Mouse (Mus musculus): ENCODE data around the gene Uqcrc2. TPM values are rescaled to one million over a fixed set of nuclear protein-coding genes. Genes with fewer than 3 reads are reported as not detected.

Gene Uqcrc2
- polyA plus RNA-seq, 1 experiment from 2014 or later, result 267 TPM

- TF ChIP-seq CTCF (IDR thresholded peaks at IDR 0.05; ENCODE audit: low read depth), result no peak
- no peaks in the 10 kb centered on the region for H3K9me3 ChIP-seq (ENCODE audit: control insufficient read depth)
- WGBS, result 72% methylated on average over 1 of the region's 1 CpGs
- H3K4me1 ChIP-seq (replicated peaks; ENCODE audit: control insufficient read depth, insufficient read depth, low read length), result no peaks in the 10 kb centered on the region
- ATAC-seq, result no peak
- no peak overlapping the region for H3K27ac ChIP-seq (ENCODE audit: low read depth, low read length)
- H3K4me3 ChIP-seq (ENCODE audit: low read depth, low read length), result no peak overlapping the region
- 0 out of 2 replicates have a peak, but pooled peaks cover 3% of the 10 kb centered on the region for H3K36me3 ChIP-seq (ENCODE audit: control insufficient read depth, insufficient read depth)
- H3K4me2 ChIP-seq (replicated peaks; ENCODE audit: low read depth), result no peak overlapping the region
- H3K9ac ChIP-seq (ENCODE audit: low read depth, low read length), result no peak overlapping the region
- no peaks in the 10 kb centered on the region for H3K27me3 ChIP-seq (replicated peaks; ENCODE audit: control insufficient read depth, insufficient read depth, low read length)
Observed at GRCm38 (mm10) chr7:120695641-120696040, 60.7 kb downstream of the Uqcrc2 start.

- no peak for TF ChIP-seq CTCF (IDR thresholded peaks at IDR 0.05; ENCODE audit: low read depth)
- no peak overlapping the region for H3K4me2 ChIP-seq (replicated peaks; ENCODE audit: low read depth)
Observed at GRCm38 (mm10) chr7:120696331-120696730, 61.4 kb downstream of the Uqcrc2 start.

GRCm38 (mm10) chr7:120699586-120699985, 64.6 kb downstream of the Uqcrc2 start:
- WGBS, result 81% methylated on average over 6 of the region's 6 CpGs
- Histone ChIP-seq H3K36me3 (ENCODE audit: control insufficient read depth, insufficient read depth) (no peaks in the 10 kb centered on the region), H3K4me1 (replicated peaks; ENCODE audit: control insufficient read depth, insufficient read depth, low read length) (no peaks in the 10 kb centered on the region), H3K4me2 (replicated peaks; ENCODE audit: low read depth) (no peak overlapping the region), H3K27ac (ENCODE audit: low read depth, low read length) (no peak overlapping the region), H3K27me3 (replicated peaks; ENCODE audit: control insufficient read depth, insufficient read depth, low read length) (no peaks in the 10 kb centered on the region), H3K4me3 (ENCODE audit: low read depth, low read length) (no peak overlapping the region), H3K9ac (ENCODE audit: low read depth, low read length) (no peak overlapping the region), H3K9me3 (ENCODE audit: control insufficient read depth) (no peaks in the 10 kb centered on the region)
- ATAC-seq, result no peak
- no peak for TF ChIP-seq CTCF (IDR thresholded peaks at IDR 0.05; ENCODE audit: low read depth)

More at GRCm38 (mm10) chr7:120696331-120696730, 61.4 kb downstream of the Uqcrc2 start:
- Histone ChIP-seq H3K4me3 (ENCODE audit: low read depth, low read length) (no peak overlapping the region), H3K27ac (ENCODE audit: low read depth, low read length) (no peak overlapping the region), H3K9ac (ENCODE audit: low read depth, low read length) (no peak overlapping the region), H3K9me3 (ENCODE audit: control insufficient read depth) (no peaks in the 10 kb centered on the region), H3K36me3 (ENCODE audit: control insufficient read depth, insufficient read depth) (0 out of 2 replicates have a peak, but pooled peaks cover 3% of the 10 kb centered on the region), H3K4me1 (replicated peaks; ENCODE audit: control insufficient read depth, insufficient read depth, low read length) (no peaks in the 10 kb centered on the region), H3K27me3 (replicated peaks; ENCODE audit: control insufficient read depth, insufficient read depth, low read length) (no peaks in the 10 kb centered on the region)
- WGBS, result 98% methylated on average over 2 of the region's 2 CpGs
- ATAC-seq, result no peak

- no peaks in the 10 kb centered on the region for H3K4me1 ChIP-seq (replicated peaks; ENCODE audit: control insufficient read depth, insufficient read depth, low read length)
- no peaks in the 10 kb centered on the region for H3K27me3 ChIP-seq (replicated peaks; ENCODE audit: control insufficient read depth, insufficient read depth, low read length)
- no peak overlapping the region for H3K9ac ChIP-seq (ENCODE audit: low read depth, low read length)
- no peaks in the 10 kb centered on the region for H3K9me3 ChIP-seq (ENCODE audit: control insufficient read depth)
- no peaks in the 10 kb centered on the region for H3K36me3 ChIP-seq (ENCODE audit: control insufficient read depth, insufficient read depth)
- no peak overlapping the region for H3K27ac ChIP-seq (ENCODE audit: low read depth, low read length)
- no peak for TF ChIP-seq CTCF (IDR thresholded peaks at IDR 0.05; ENCODE audit: low read depth)
- WGBS, result 62% methylated on average over 3 of the region's 3 CpGs
- no peak for ATAC-seq
- no peak overlapping the region for H3K4me2 ChIP-seq (replicated peaks; ENCODE audit: low read depth)
- H3K4me3 ChIP-seq (ENCODE audit: low read depth, low read length), result no peak overlapping the region
Observed at GRCm38 (mm10) chr7:120703888-120704287, 68.9 kb downstream of the Uqcrc2 start.

Other genes starting within 250 kb of the Uqcrc2 start
- gene Abca16, start 225.5 kb upstream of the Uqcrc2 start, polyA plus RNA-seq (2015; fragmentation: Nextera tagmentation; extraction: Ambion mirVana), result not detected in 2 replicates
- gene Pdzd9, start 35.2 kb downstream of the Uqcrc2 start, polyA plus RNA-seq (2015; fragmentation: Nextera tagmentation; extraction: Ambion mirVana), result 0.33 and 0.68 TPM in 2 replicates
- gene Mosmo, start 42.4 kb downstream of the Uqcrc2 start, polyA plus RNA-seq (2015; fragmentation: Nextera tagmentation; extraction: Ambion mirVana), result 7.0 and 7.4 TPM in 2 replicates
- gene Vwa3a, start 104.1 kb downstream of the Uqcrc2 start, polyA plus RNA-seq (2015; fragmentation: Nextera tagmentation; extraction: Ambion mirVana), result 0.25 and 0.33 TPM in 2 replicates
- not detected in 2 replicates for gene Gm5737, start 177.2 kb downstream of the Uqcrc2 start, polyA plus RNA-seq (2015; fragmentation: Nextera tagmentation; extraction: Ambion mirVana)
- gene Eef2k, start 207.7 kb downstream of the Uqcrc2 start, polyA plus RNA-seq (2015; fragmentation: Nextera tagmentation; extraction: Ambion mirVana), result 14.1 and 14.2 TPM in 2 replicates